Mouse (Mus musculus) cerebellum, adult 9-10 months (tissue): ENCODE results near the gene Sec61a1.

ENCODE experiments used
- DNase-seq: peaks from one replicate; pipeline ENCODE4 v3.0.0; 2022

Gene Sec61a1

DNA sequence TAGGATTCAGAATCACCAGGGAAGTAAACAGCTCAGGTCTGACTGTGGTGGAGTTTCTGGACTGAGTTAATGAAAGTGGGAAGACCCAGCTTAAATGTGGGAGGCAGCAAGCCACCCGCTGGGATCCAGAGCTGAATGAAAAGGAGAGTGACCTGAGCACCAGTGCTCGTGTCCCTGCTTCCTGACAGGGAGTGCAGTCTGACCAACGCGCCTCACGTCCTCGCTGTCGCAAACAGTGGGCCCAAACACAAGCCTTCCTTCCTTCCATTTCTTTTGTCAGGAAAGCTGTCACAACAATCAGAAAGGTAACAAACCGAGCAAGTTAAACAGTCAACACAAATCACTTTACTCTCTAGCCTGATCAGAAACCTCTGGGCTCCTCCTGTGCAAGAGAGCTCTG is 2.7 kb downstream of the Sec61a1 start:
- no peak for DNase-seq

DNA sequence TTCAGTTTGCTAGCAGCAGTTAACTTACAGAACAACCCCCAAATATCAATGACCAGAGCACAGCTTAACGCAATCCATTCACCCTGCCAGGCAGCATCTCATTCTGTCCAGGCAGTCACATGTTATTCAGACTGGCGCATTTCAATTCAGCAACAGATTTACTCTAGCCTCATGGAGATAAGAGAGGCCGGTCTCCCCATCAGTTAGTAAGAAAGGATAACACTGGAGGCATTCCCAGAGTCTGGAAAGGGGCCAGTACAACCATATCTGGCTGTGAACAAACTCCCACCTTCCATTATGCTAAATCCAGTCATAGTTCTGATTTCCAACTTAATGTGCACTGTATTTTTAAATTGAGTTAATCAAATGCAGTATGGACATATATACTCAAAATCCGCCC is 4.2 kb downstream of the Sec61a1 start:
- no peak for DNase-seq

DNA sequence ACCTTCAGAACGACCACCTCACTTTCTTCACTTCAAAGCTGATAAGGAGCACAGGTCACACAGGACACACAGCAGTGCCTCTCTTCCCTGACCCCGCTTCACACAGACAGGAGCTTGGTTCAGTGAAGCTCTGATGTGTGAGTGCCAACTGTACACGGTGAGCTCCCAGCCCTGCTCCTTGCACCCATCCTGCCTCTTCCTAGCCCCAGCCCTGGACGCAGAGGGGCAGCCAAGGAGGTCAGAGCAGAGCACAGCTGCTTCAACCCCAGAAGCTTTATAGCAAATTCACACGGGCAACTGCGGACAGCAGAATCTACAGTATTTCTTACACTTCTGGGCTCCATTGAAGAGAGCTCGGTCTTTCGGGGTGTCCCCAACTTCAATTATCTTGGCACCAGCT is 4.7 kb downstream of the Sec61a1 start:
- DNase-seq, result no peak

DNA sequence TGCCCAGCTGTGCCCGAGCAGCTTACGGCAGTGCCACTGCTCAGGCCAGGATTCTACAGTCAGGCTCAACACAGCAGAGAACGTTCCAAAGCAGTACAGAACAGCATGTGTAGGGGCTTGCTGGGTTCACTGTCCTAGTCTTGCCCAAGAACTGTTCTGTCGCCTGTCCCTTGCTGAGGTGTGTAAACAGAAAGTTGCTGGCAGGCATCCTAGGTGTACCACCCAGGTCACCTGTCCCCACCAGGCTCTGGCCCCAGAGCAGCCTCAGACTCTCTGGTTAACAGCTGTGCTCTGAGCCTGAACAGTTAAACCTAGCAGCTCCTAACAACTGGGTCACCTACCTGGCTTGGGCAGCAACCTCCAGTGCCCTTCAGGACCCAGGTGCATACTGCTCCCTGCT is 15.7 kb downstream of the Sec61a1 start:
- no peak for DNase-seq

DNA sequence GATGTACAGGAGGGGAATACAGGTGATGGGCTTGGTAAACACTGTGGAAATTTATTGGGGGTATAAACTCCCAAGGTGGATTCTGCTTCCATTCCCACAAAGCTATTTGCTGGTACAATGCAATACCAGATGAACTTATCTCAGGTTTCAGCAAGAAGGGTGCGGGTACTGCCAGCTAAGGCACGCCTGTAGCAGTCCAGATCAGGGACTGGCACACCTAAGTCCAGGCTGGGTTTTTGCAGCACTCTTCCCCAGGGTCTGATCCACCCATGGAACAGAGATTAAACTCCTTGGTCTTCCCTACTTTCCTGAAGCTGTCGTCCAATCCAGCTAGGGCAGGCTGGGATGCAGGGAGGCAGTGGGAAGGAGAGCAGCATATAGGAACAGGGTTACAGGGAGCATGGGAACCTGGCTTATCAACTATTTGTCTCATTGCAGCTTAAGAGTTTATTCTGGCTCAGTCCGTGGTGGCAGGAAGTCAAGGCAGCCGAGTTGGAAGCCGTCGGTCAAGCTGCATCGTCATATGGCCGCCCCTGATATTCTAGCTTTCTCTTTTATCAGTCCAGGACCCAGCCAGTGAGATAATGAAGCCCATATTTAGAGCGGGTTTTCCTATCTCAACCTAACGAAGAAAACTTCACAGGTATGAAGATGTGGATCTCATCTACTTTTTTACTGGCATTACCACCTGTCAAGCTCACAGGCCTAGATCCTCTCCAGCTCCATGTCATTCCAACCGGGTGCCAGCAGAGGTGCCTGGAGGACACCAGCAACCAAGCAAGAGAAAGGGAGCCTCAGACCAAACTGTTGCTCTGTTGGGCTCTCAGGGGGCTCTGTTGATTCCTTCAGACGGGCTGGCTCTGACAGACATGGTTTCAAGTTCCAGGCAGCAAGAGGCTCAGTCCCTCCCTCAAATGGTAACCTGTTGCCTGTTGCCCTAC is 16.4 kb downstream of the Sec61a1 start:
- DNase-seq, result no peak

DNA sequence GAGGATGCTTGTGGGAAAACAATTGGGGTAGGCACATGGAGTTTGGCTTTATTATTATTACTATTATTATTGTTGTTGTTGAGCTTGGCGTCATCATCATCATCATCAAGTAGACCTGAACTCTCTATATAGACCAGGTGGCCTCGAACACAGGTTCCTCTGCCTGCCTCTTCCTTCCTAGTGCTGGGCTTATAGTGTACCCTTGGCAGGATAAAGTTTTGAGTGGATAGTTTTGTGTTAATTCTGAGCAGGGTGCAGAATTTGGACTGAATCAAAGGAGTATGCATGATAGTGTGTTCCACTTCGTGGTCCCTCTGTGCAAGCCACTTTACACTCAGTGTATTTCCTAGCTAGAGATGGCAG is 18.3 kb downstream of the Sec61a1 start:
- no peak for DNase-seq

DNA sequence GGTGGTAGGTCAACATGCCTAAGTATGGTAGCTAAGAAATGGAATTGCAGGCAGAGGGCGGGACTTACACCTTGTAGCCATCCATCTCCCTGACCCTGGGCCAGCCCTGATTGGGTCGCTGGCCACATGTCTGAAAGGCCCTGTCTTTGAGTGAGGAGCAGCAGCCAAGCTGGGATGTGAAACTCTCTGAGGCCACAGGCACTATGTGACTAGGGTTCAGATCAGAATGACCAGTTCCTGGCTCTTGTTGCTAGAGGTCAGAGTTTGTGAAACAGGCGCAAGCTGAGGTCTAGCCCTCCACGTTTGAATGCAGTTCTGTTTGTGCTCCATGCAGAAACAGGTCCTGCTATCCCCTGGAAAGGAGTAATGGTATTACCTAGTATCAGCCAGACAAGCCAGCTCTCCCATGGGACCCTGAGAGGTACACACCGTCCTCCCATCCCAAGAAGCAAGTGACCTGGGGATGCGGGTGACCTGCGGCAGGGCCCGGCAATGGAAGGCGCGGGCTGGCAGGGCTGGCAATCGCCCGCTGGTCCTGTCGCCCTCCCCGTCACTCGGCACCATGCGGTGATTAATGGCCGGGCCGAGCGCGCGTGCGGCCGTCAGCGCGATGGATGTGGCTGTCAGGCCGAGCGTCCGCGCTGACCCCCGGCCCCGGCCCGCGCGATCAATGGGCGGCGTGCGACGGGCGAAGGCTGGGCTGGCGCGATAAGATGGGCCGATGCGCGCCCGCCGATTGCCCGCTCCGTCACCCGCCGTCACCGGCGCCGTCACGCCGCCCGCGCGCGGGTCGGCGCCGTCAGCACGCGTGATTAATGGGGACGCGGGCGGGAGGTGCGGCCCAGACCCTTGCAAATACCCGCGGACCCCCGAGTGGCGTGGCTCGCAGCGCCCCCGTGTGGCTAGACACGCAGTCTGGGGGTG is 19.0 kb downstream of the Sec61a1 start:
- DNase-seq, result peak; percentile 81

DNA sequence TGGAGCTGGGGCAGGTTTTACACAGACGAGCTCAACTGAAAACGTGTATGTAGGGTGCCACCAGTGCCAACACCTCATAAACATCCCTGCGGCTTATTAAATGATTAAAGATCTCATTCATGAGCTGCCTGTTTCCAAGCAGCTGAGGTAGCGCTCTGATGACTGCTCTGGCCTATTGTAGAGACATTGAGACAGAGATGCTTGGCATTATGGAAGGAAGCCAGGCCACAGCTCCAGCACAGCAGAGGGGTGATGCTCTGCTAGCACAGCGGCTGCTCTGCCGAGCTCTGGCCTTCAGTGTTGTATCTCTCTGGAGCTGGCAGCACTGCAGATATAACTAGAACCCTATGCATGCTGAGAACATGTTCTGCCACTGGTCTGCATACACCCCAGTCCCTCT is 25.0 kb downstream of the Sec61a1 start:
- DNase-seq, result peak; percentile 36

DNA sequence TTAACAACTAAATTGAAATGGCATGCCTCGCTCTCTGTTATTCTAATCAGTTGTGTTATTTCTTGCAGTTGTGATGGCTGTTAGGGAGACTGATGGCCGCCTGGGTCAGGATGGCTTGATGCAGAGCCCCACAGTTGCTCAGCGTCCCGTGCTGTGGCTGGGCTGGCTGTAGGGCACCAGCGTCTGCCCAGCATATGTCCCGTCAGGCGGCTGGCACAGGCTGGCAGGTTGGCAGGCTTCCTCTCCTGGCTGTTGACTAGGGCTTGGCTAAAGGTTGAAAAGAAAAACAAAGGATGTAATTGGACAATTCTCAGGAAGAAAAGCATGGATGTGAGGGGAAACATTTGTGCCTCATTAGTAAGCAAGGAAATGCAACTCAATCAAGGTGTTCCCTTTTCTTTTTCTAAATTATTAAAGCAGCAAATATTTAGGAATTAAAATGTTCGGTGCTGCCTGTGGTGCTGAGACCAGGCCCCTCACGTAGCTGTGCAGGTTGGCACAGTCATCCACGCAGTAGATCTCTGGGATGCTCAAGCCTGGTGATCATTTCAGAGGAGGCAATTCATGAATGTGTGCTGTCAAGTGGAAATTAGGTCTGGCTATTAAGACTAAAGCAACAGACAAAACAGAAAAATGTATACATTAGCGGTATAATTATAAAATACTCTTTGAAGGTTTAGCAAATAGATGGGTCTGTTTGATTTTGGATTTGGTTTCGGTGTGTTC is 27.9 kb downstream of the Sec61a1 start:
- DNase-seq, result peak; percentile 98

DNA sequence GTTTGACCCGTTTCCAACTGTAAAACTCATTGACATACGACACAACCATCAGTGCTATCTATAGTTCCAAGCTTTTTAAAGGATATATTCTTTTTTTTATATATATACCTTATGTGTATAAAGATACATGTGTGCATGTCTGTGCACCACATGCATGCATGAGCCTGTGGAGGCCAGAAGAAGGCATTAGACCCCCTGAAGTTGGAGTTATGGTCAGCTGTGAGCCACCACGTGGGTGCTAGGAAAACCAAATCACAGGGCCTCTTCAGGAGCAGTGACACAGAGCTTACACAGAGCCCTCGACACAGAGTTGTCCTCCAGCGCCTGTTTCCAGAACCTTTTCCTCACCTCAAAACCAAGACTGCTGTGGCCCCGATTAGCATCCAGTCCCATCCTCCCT is 28.9 kb downstream of the Sec61a1 start:
- peak; percentile 52 for DNase-seq

DNA sequence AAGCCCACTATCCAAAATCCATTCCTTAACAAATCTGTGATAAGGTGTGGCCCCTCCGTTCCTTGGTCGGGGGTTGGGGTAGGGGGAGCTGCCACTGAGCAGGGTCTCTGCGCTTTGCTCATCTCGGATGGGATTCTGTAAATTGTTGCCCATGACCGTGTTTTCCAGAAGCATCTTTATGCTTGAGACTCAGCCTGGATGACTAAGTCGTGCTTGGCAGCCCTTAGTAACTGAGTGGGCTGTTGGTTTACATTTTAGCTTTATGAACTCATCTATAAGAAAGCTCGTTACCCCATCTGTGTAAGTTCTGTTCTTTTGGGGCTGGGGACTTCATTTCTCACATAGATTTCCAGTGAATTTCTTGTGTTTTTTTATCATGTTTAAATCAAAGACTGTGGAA is 29.7 kb downstream of the Sec61a1 start:
- DNase-seq, result peak; percentile 45

DNA sequence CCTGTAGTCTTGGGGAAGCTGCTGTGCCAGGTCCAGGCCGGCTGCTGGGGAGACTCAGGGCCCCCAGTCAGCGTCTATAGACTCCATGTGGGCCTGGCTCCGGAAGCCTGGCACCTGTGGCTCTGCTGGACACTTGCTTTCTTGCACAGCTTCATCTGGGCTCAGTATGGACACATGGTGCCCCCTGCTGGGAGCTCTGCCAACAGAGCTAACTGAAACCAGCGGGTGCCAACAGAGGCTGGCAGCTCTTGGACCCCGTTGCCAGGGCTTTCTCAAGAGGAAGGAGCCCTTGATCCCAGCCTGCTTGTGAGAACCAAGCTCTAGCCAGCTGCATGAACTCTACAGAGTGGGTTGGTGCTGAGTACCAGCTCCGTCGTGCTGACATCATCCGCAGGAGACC is 31.8 kb downstream of the Sec61a1 start:
- DNase-seq, result peak; percentile 72

DNA sequence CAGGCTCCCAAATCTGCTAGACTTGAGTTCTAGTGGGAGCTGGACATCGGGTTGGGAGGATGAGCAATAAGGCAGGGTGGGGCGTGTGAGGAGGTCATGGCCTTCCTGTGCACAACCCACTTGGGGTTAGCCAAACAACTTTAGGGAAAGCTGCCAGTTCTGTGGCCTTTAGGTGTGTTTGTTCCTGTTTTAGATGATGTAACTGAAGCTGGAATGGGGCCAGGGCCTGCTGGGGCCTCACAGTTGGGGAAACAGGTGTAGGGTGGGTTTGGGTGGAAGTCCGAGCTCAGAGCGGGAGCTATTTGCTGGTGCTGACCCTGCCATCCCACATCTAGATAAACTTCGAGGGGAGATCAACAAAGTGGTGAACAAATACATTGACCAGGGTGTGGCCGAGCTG is 33.3 kb downstream of the Sec61a1 start:
- peak; percentile 39 for DNase-seq

DNA sequence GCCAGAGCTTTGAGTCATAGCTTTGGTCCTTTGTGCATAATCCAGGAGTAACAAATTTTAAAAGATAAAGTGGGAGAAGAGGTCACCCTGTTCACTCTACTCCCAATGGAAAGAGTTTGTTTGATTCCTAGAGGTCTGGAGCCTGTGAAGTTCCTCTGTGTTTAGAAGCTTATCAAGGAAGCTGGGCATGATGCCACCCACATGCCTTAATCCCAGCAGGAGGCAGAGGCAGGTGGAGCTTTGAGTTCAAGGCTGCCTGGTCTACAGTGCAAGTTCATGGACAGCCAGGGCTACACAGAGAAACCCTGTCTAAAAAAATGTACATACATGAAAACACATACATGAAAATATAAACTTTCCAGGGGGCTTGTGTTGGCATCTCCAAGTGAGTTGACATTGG is 34.8 kb downstream of the Sec61a1 start:
- DNase-seq, result peak; percentile 67

DNA sequence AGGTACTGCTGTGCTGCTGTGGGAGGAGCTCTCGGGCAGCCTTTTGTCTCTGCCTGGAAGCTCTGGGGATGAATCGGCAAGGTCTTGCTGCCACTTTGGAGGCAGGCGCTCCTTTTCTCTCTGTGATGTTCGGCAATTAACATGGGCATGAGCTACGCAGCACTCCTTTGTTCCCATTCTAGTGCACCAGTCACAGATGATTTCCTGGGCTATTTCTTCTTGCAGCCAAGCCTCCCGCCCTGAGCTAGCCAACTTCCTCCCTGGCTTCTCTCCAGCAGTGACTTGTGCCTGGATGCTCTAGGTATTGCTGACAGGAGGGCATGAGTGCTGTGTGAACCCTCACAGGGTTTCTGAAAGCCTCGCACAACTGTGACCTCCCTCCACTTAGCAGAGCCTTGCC is 35.6 kb downstream of the Sec61a1 start:
- DNase-seq, result peak; percentile 87

DNA sequence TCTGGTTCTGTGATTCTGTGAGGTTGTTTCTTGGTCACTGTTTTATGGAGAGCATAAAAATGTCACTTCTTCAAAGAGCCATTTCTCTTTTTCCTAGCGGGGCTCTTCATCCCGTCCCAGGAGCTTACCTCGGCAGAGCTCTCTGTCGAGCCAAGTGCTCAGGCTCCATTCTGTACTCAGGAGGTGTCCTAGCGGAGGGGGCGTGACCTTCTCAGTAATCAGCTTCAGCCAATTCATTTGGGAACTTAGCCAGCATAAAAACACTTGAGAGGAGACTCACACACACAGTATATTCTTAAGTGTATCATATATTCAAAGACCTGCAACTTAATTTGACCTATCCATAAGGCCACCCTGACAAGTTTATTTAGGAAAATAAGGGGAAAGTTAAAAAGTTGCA is 38.3 kb downstream of the Sec61a1 start:
- DNase-seq, result no peak

DNA sequence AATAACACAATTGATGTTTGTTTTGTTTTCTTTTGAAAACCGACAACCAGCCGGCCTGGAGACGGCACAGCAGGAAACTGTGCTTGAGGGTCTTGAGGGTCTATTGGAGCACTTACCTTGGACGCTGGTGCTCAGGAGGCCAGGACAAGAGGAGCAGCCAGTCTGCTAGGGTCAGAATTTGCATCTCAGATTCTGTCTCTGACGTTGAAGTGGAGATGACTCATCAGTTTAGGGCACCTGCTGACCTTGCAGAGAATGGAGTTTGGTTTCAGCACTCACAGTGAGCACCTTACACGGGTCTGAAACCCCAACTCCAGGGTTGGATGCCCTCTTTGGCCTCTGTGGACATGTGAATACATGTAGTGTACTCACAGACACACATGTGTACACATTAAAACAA is 48.8 kb downstream of the Sec61a1 start:
- DNase-seq, result no peak

DNA sequence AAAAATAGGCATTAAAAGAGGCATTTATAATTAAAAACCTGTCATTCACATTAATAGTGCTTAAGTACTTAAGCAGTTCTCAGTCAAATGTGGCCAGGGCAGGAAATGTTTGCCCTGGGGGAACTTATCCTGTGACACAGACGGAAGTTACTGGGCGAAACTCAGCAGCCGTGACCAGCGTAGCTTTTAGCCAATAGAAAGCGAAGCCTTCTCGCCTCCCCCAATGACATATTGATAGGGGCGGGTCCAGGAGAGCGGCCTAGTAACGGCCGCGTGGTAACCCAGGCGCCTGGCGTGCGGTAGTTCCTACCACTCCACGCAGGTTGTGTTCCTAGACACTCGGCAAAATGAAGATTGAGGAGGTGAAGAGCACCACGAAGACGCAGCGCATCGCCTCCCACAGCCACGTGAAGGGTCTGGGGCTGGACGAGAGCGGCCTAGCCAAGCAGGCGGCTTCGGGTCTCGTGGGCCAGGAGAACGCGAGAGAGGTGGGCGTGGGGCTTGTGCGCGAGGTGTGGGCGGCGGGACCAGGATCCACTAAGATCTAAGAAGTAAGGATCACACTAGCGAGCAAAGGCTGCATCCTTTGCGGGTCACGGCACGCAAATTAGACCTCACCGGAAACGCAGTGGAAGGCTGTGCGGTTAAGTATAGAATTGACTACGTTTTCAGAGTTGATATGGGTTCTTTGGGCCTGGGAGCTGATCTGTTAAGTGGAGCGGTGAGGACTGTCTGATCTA is 53.4 kb downstream of the Sec61a1 start, which contains the start of gene Ruvbl1:
Gene Ruvbl1 (plus strand): TSS at position 229 of the 740 bp plus-strand sequence.
- peak; percentile 95 for DNase-seq

DNA sequence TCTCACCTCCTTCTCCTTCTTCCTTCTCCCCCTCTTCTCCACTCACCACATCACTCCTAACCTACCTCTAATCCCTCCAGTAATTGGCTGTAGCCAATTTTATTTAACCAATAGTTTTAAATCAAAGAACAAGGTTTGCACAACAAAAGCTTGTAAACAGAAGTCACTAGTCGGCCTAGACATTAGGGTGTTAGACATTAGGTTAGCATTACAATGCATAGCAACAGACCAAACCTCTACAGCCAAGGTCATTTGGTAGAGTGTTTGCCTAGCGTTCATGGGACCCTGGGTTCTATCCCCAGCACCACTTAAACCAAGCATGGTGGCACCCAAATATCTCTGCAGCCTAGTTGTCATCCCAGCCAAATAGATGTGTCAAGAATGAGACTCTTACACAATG is 64.2 kb downstream of the Sec61a1 start:
- DNase-seq, result no peak
